Mouse (Mus musculus) forebrain, embryonic 15.5 days (tissue): ENCODE results near the gene Kcnj14. TPM values are rescaled to one million over a fixed set of nuclear protein-coding genes. Genes with fewer than 3 reads are reported as not detected.

Experiments used
- ATAC-seq: fragments of 200-750 bp; cut with Nextera tagmentation; replicated peaks from 2 replicates; pipeline ENCODE4 v1.8.0; 2017; ENCODE audit warnings: mild to moderate bottlenecking, moderate TSS enrichment, moderate library complexity
- H3K27ac ChIP-seq: fragments of 300-500 bp; sonication (generic); replicated peaks from 2 replicates; pipeline ENCODE4 v1.5.1; 2015; ENCODE audit warnings: mild to moderate bottlenecking, inconsistent platforms
- H3K27me3 ChIP-seq: fragments of 300-500 bp; sonication (generic); 2 replicates; pipeline ENCODE4 v1.6.1; 2015; ENCODE audit warnings: inconsistent platforms
- H3K36me3 ChIP-seq: fragments of 300-500 bp; sonication (generic); 2 replicates; pipeline ENCODE4 v1.6.1; 2015; ENCODE audit warnings: mild to moderate bottlenecking, inconsistent platforms
- H3K4me1 ChIP-seq: fragments of 300-500 bp; sonication (generic); 2 replicates; pipeline ENCODE4 v1.6.1; 2015; ENCODE audit warnings: inconsistent platforms
- H3K4me2 ChIP-seq: fragments of 300-500 bp; sonication (generic); replicated peaks from 2 replicates; pipeline ENCODE4 v1.6.1; 2015; ENCODE audit warnings: mild to moderate bottlenecking, inconsistent platforms
- H3K4me3 ChIP-seq: fragments of 300-500 bp; sonication (generic); 2 replicates; pipeline ENCODE4 v1.5.1; 2015; ENCODE audit warnings: mild to moderate bottlenecking, inconsistent platforms
- H3K9ac ChIP-seq: fragments of 300-500 bp; sonication (generic); replicated peaks from 2 replicates; pipeline ENCODE4 v1.6.1; 2015; ENCODE audit warnings: mild to moderate bottlenecking, inconsistent platforms
- H3K9me3 ChIP-seq: fragments of 300-500 bp; sonication (generic); 2 replicates; pipeline ENCODE4 v1.6.1; 2016; ENCODE audit warnings: inconsistent platforms
- WGBS: fragments of 180-500 bp; shearing (Covaris S2); methylation state at CpG from one replicate; pipeline ENCODE4 v1.1.7; 2015; ENCODE audit warnings: mixed read lengths; 5-methylcytosine and 5-hydroxymethylcytosine counted together
- polyA plus RNA-seq: library from polyadenylated mRNA; unstranded; fragments of >200 nt; fragmentation: Nextera tagmentation; extraction: Ambion mirVana; gene quantifications from 2 replicates; pipeline ENCODE4 v1.2.1, GENCODE M21; 2015

Kcnj14 gene
- polyA plus RNA-seq, 1 experiment from 2014 or later, result 0.98 TPM

DNA sequence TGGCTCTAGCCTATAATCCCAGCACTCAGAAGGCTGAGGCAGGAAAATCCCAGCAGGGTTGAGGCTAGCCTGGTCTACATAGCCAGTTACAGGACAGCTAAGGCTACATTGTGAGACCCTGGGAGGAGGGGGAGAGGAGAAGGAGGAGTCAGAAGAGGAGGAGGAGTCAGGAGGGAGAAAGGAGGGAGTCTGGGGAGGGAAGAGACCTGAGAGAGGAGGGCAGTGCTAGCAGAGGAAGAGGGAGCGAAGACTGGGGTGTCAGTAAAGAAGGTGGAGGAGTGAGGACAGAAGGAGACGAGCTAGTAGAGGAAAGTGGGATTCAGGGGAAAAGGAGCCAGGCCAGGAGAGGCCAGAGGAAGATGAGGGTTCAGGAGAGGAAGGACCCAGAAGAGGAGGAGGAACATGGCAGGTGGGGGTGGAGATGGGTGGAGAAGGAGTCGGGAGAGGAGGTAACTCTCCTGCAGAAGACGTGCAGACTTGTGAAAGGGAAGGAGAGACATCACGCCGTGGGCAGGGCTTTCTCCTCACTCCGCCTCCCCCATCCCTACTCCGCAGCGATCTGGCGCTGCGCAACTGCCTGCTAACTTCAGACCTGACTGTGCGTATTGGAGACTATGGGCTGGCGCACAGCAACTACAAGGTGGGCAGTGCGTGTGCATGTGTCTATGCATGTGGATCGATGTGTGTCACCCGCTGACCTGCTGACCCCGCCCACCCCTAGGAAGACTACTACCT lies 32.7 kb downstream of the Kcnj14 start:
- H3K9me3 ChIP-seq, result no peaks in the 10 kb centered on the region
- no peak overlapping the region for H3K9ac ChIP-seq
- ATAC-seq, result no peak
- H3K4me1 ChIP-seq, result peaks cover 14% of the 10 kb centered on the region
- H3K4me2 ChIP-seq, result no peak overlapping the region
- H3K27ac ChIP-seq, result no peak overlapping the region
- 70% methylated on average over 17 of the region's 17 CpGs for WGBS
- no peak overlapping the region for H3K4me3 ChIP-seq
- peaks cover 90% of the 10 kb centered on the region for H3K36me3 ChIP-seq
- H3K27me3 ChIP-seq, result peaks cover 4% of the 10 kb centered on the region; the same call in 1 of the 2 replicates

DNA sequence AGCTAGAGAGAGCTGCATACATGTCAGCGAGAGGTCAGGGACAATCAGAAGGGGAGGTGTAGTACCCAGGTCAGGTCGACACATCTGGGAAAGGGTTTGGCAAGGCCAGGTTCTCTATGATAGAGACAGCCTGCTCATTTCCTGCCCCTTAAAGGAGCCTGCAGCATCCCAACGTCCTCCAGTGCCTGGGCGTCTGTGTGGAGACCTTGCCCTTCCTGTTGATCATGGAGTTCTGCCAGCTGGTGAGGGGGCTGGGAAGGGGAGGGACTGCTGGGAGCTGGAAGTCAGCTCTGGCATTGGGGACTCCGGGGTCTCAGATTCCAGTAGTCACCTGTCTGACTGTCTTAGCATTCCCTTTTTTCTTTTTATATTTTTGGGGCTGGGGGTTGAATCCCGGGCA lies 33.9 kb downstream of the Kcnj14 start:
- no peak overlapping the region for H3K9ac ChIP-seq
- H3K27me3 ChIP-seq, result peaks cover 4% of the 10 kb centered on the region; the same call in 1 of the 2 replicates
- H3K4me1 ChIP-seq, result peaks cover 22% of the 10 kb centered on the region
- no peak overlapping the region for H3K27ac ChIP-seq
- H3K9me3 ChIP-seq, result no peaks in the 10 kb centered on the region
- ATAC-seq, result no peak
- peaks cover 80% of the 10 kb centered on the region for H3K36me3 ChIP-seq
- H3K4me2 ChIP-seq, result no peak overlapping the region
- H3K4me3 ChIP-seq, result no peak overlapping the region
- 83% methylated on average over 6 of the region's 6 CpGs for WGBS

DNA sequence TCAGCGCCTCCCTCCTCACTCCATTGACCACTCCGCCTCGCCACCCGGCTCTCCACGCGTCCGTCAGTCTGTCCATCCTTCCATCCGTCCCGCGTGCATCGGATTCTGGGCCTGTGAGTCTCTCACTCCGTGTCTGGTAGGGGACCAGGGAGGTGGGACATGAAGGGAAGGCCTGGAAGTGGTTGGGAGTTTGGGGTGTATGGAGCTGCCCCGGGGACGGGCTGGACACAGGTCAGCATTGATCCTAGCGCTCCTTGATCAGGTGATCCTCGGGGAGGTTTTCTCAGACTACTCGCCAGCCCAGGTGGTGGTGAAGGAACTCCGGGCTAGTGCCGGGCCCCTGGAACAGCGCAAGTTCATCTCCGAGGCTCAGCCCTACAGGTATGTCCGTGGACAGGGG lies 36.9 kb downstream of the Kcnj14 start:
- no peak overlapping the region for H3K27ac ChIP-seq
- no peaks in the 10 kb centered on the region for H3K9me3 ChIP-seq
- H3K4me1 ChIP-seq, result peaks cover 37% of the 10 kb centered on the region
- H3K9ac ChIP-seq, result no peak overlapping the region
- 91% methylated on average over 22 of the region's 22 CpGs for WGBS
- H3K4me3 ChIP-seq, result peak overlapping the region; percentile 61; the same call in 1 of the 2 replicates
- peaks cover 49% of the 10 kb centered on the region for H3K36me3 ChIP-seq
- peak overlapping the region; percentile 87; the same call in 1 of the 2 replicates for H3K4me2 ChIP-seq
- no peak for ATAC-seq
- H3K27me3 ChIP-seq, result no peaks in the 10 kb centered on the region

DNA sequence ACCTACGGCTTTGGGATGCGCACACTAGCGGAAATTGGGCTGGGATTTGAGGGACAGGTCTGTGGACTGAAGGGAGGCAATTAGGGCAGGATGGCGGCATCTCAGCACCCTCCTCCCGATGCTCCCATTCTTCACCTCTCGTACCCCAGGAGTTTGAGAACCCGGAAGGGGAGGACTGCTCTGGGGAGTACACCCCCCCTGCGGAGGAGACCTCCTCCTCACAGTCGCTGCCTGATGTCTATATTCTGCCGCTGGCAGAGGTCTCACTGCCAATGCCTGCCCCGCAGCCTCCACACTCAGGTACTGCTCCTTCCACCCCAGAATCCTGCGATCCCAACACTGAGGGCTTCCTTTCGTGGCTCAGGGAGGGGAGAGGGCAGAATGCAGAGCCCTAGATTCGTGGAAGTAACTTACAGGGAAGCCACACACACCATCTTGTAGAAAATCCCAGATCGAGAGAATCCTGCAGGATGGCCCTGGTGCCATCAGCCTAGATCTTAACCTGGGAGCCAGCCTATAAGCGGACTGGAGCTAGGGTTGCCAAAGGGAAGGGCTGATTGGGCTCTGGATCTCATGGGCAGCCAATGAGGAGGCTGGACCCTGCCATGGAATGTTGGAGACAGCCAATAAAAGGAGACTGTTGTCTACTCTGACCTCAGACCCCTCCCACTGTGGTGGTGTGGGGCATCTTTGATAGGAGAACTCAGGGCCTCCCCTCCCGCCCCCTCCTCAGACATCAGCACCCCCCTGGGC lies 37.7 kb downstream of the Kcnj14 start:
- Histone ChIP-seq H3K27me3 (no peaks in the 10 kb centered on the region), H3K36me3 (peaks cover 41% of the 10 kb centered on the region), H3K4me2 (peak overlapping the region; percentile 87), H3K9ac (peak overlapping the region; percentile 95), H3K4me1 (peaks cover 37% of the 10 kb centered on the region), H3K27ac (peak overlapping the region; percentile 99), H3K9me3 (no peaks in the 10 kb centered on the region), H3K4me3 (peak overlapping the region; percentile 61)
- WGBS, result 9% methylated on average over 17 of the region's 17 CpGs
- 0 out of 2 replicates have a peak, but pooled peaks have one; percentile 12 for ATAC-seq

DNA sequence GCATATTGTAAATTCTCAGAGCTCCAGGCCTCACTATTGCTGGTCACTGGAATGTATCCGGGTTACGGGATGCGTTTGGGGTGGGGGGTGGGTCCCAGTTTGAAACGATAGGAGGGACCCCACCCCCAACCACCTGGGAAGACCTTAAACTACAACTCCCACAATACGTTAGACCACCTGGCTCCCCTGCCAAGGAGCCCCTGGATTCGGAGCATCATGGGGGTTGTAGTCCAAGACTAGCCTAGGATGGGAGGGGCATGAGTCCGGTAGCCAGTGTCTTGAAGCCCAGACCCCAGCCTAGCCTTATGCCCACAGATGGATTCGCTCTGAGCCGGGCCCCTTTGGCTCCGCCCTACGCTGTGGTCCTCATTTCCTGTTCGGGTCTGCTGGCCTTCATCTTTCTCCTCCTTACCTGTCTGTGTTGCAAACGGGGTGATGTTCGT lies 38.4 kb downstream of the Kcnj14 start:
- peak overlapping the region; percentile 99 for H3K27ac ChIP-seq
- H3K27me3 ChIP-seq, result no peaks in the 10 kb centered on the region
- peak overlapping the region; percentile 61 for H3K4me3 ChIP-seq
- under 1% methylated on average over 14 of the region's 14 CpGs for WGBS
- H3K9me3 ChIP-seq, result no peaks in the 10 kb centered on the region
- peak; percentile 41 for ATAC-seq
- peaks cover 36% of the 10 kb centered on the region for H3K36me3 ChIP-seq
- peak overlapping the region; percentile 95 for H3K9ac ChIP-seq
- peaks cover 37% of the 10 kb centered on the region for H3K4me1 ChIP-seq
- H3K4me2 ChIP-seq, result peak overlapping the region; percentile 87

DNA sequence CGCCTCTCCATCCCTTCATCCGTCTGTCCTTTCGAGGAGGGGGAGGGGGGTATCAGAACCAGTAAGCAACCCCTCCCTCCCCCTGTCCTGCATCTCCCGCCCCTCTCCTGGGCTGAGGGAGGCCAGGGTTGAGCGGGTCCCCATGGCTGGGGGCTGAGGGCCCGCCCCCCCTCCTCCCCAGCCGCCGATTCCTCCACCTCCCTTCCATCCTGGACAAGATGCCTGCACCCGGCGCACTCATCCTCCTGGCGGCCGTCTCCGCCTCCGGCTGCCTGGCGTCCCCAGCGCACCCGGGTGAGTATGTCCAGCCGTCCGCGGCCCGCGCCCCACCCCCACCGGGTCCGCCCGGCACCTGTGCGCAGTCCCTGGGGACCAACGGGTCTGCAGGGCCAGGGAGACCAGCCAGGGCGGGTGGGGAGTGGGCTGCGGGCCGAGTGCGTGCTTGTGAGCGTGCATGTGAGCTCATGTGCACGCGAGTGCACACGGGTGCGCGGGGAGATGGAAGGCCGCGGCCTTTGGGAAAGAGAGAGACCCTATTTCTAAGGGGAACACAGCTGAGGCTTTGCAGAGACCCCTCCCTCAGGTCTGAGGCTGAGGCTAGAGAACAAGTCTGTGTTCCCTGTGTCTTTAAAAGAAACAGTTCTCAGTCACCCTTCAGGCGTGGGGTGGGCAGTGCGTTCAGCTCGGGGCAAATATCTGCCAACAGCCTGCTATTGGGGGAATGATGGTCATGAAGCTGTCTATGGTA lies 39.0 kb downstream of the Kcnj14 start:
- peaks cover 30% of the 10 kb centered on the region for H3K36me3 ChIP-seq
- no peaks in the 10 kb centered on the region for H3K9me3 ChIP-seq
- peak; percentile 44 for ATAC-seq
- H3K27ac ChIP-seq, result peak overlapping the region; percentile 99
- H3K9ac ChIP-seq, result peak overlapping the region; percentile 95
- WGBS, result under 1% methylated on average over 40 of the region's 42 CpGs
- H3K27me3 ChIP-seq, result no peaks in the 10 kb centered on the region
- H3K4me2 ChIP-seq, result peak overlapping the region; percentile 87
- peak overlapping the region; percentile 61 for H3K4me3 ChIP-seq
- peaks cover 37% of the 10 kb centered on the region for H3K4me1 ChIP-seq

DNA sequence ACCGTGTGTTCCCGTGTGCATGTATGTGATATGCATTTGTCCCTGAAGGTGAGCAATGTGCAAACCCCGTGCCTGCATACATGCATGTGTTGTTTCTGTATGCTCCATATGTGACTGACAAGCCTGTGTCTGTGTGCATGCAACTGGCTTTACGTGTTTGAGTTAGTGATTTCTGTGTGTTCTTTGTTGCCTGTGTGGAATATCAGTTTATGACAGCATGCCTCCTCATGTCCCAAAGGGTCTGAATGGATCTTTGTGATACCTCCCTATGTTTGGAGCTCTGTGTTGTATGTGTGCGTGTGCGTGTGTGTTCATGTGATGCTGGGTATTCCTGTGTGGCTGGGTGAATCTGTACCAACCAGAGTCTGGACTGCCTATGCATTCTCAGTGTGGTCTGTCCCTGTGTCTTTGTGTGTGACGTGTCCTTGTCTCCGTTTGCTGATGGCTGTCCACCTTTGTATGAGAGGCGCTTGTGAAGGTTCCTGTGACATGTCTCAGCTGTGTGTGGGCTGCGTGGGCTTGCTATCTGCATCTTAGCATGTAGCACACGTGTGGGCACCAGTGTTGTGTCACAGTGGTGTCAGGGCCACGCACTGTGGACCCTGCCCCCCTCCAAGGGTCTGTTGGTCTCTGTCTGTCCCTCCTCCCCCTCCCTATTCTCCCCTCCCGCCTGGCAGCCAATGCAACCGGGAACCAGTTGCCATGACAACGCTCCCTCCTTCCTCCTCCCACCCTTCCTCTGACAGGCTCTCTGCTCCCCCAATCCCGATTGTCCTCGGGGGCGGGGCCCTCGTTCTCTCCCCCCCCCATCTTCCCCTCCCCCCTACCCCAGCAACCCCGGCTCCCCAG lies 39.8 kb downstream of the Kcnj14 start, which contains the start of gene Sult2b1:
Gene Sult2b1 (minus strand): TSS at position 146 of the 849 bp plus-strand sequence.
- H3K36me3 ChIP-seq, result peaks cover 22% of the 10 kb centered on the region
- WGBS, result 15% methylated on average over 20 of the region's 20 CpGs
- peak within 1 kb of the TSS; percentile 87 for H3K4me2 ChIP-seq
- H3K27me3 ChIP-seq, result no peaks in the 10 kb centered on the region
- H3K9me3 ChIP-seq, result no peaks in the 10 kb centered on the region
- peaks cover 37% of the 10 kb centered on the region for H3K4me1 ChIP-seq
- H3K27ac ChIP-seq, result peak within 1 kb of the TSS; percentile 99
- peak within 1 kb of the TSS; percentile 61 for H3K4me3 ChIP-seq
- peak; percentile 64 for ATAC-seq
- peak within 1 kb of the TSS; percentile 95 for H3K9ac ChIP-seq

DNA sequence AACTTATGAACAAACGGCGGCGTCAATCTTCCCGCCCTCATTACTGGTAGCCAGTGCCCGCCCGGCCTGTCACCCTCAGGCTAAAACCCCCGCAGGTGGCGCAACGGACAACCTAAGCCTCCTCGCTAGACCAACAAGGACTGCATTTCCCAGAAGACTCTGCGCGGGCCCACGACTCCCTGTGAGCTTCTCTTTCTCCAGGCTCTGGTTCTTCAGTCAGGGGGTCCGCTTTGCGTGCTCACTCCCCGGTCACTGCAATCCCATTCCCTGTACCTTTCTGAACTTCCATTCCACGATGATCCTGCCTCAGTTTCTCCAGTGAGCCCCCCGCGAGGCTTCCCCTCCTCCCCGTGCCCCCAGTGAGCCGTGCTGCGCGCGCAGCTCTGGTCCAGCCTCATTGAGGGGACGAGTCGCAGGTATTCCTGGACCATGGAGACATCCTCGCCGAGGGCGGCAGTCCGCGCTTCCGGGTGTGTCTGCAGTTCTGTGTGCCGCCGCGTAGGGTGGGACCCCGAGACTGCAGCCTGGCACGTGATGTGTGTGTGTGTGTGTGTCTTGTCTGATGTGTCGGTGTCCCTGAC lies 41.0 kb downstream of the Kcnj14 start, which contains the start of gene Lmtk3:
Gene Lmtk3 (plus strand): TSS at position 228 of the 581 bp plus-strand sequence.
- Histone ChIP-seq H3K4me2 (peak within 1 kb of the TSS; percentile 87), H3K27me3 (no peaks in the 10 kb centered on the region), H3K9ac (peak within 1 kb of the TSS; percentile 84), H3K9me3 (no peaks in the 10 kb centered on the region), H3K4me1 (peaks cover 46% of the 10 kb centered on the region), H3K27ac (peak within 1 kb of the TSS; percentile 99), H3K4me3 (peak within 1 kb of the TSS; percentile 61), H3K36me3 (peaks cover 11% of the 10 kb centered on the region; the same call in 1 of the 2 replicates)
- peak; percentile 49 for ATAC-seq
- under 1% methylated on average over 38 of the region's 38 CpGs for WGBS

DNA sequence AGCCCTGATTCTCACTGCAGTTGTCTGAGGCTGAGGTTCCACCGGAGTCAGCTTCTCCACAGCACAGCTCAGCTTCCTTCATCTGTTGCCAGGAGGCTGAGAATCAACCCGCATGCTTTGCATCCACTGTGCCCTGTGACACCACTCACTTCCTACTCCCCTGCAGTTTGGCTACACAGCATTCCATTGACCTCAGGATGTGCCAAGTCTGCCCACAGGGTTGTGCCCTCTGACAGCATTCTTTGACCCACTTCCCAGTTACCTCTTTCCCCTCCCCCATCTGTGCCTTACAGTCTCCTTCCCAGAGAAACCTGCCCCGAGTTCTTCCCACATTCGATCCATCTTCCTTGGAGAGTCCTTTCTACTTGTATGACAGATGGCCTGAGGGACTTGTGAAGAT lies 42.3 kb downstream of the Kcnj14 start:
- WGBS, result 83% methylated on average over 4 of the region's 4 CpGs
- no peak overlapping the region for H3K4me2 ChIP-seq
- ATAC-seq, result no peak
- no peak overlapping the region for H3K27ac ChIP-seq
- no peaks in the 10 kb centered on the region for H3K9me3 ChIP-seq
- H3K27me3 ChIP-seq, result no peaks in the 10 kb centered on the region
- no peak overlapping the region for H3K4me3 ChIP-seq
- H3K9ac ChIP-seq, result no peak overlapping the region
- H3K4me1 ChIP-seq, result peaks cover 37% of the 10 kb centered on the region
- no peaks in the 10 kb centered on the region; the same call in 1 of the 2 replicates for H3K36me3 ChIP-seq

DNA sequence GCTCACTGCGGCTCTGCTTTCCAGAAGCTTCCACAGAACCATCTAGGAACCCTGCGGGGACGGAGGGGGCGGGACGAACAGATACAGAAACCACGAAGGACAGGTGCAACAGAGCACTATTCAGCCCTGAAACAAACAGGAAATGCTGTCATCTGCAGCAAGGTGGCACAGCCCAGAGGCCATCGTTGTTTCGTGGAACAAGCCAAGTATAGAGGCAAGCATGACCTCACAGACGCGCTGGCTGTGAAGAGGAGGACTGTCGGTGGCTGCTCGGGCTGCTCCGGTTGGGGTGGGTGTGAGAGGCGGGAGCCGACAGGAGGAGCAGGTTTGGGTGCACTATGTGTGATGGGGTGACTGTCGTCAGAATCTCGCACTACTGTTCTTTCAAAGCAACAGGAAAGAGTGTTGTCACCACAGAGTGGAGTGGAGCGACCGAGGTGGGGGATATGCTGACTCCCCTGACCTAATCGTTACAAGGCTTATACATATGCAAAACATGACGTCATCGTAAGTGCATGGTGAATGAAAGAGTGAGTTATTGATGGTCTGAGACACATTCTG lies 45.4 kb downstream of the Kcnj14 start:
- H3K4me3 ChIP-seq, result 0 out of 2 replicates have a peak overlapping the region, but pooled peaks have one; percentile 4
- no peak for ATAC-seq

More for the DNA sequence above, 45.4 kb downstream of the Kcnj14 start:
- peaks cover 16% of the 10 kb centered on the region; the same call in 1 of the 2 replicates for H3K4me1 ChIP-seq
- H3K27me3 ChIP-seq, result no peaks in the 10 kb centered on the region
- H3K9me3 ChIP-seq, result no peaks in the 10 kb centered on the region
- H3K27ac ChIP-seq, result no peak overlapping the region
- H3K4me2 ChIP-seq, result peak overlapping the region; percentile 35
- WGBS, result 19% methylated on average over 22 of the region's 22 CpGs
- H3K36me3 ChIP-seq, result no peaks in the 10 kb centered on the region
- peak overlapping the region; percentile 14; the same call in 1 of the 2 replicates for H3K9ac ChIP-seq
